Mouse (Mus musculus): ENCODE results near the gene Zbtb38.

- TF ChIP-seq CTCF (IDR thresholded peaks at IDR 0.05; ENCODE audit: low read depth, low read length) (no peak), POLR2A (IDR thresholded peaks at IDR 0.05; ENCODE audit: borderline replicate concordance, low read depth, low read length) (no peak)
Measured at GRCm38 (mm10) chr9:96741365-96742085, 11.1 kb downstream of the Zbtb38 start.
